Mouse (Mus musculus) MEL (cell line): ENCODE measurements around the gene Agxt.

Experiments used
- CTCF ChIP-seq, 3 experiments: IDR thresholded peaks in 2 of 3; conservative IDR thresholded peaks in 1 of 3; 2 replicates each; pipeline ENCODE4 v1.5.1; 2011 to 2012; ENCODE audit warnings: low read length in 3 of 3, low read depth in 2 of 3, mild to moderate bottlenecking in 2 of 3, improper control_type of control experiment in 1 of 3, inconsistent platforms in 1 of 3, mixed read lengths in 1 of 3, moderate library complexity in 1 of 3; ENCODE audit not compliant: control insufficient read depth in 1 of 3, insufficient read depth in 1 of 3, poor library complexity in 1 of 3, severe bottlenecking in 1 of 3
- KAT2A ChIP-seq: conservative IDR thresholded peaks from 2 replicates; pipeline ENCODE4 v1.6.1; 2012; ENCODE audit warnings: low read depth, low read length, improper control_type of control experiment, inconsistent platforms
- MYC ChIP-seq: IDR thresholded peaks from 2 replicates; pipeline ENCODE4 v1.6.1; 2011; ENCODE audit warnings: low read depth, mild to moderate bottlenecking, low read length, improper control_type of control experiment, moderate library complexity
- POLR2AphosphoS2 ChIP-seq: IDR thresholded peaks from 2 replicates; pipeline ENCODE4 v1.6.1; 2011; ENCODE audit warnings: low read length, improper control_type of control experiment
- UBTF ChIP-seq: IDR thresholded peaks from 2 replicates; pipeline ENCODE4 v1.6.1; 2012; ENCODE audit warnings: low read depth, mild to moderate bottlenecking, inconsistent platforms, low read length, improper control_type of control experiment, moderate library complexity, borderline replicate concordance; ENCODE audit not compliant: insufficient read depth
- ZKSCAN1 ChIP-seq: IDR thresholded peaks from 2 replicates; pipeline ENCODE4 v1.6.1; 2012; ENCODE audit warnings: low read depth, mild to moderate bottlenecking, inconsistent platforms, low read length, improper control_type of control experiment, moderate library complexity
- ZNF384 ChIP-seq: IDR thresholded peaks from 2 replicates; pipeline ENCODE4 v1.6.1; 2012; ENCODE audit warnings: low read depth, mild to moderate bottlenecking, inconsistent platforms, low read length, improper control_type of control experiment

GRCm38 (mm10) chr1:93142871-93143270, 7.8 kb downstream of the Agxt start:
- TF ChIP-seq ZKSCAN1 (no peak), MYC (no peak), UBTF (no peak), CTCF (IDR thresholded peaks at IDR 0.05 in 2 of 3, conservative IDR thresholded peaks at IDR 0.05 in 1 of 3; ENCODE audit: control insufficient read depth in 1 of 3, insufficient read depth in 1 of 3, low read depth in 2 of 3, low read length in 3 of 3, poor library complexity in 1 of 3, severe bottlenecking in 1 of 3) (no peak), ZNF384 (no peak), KAT2A (no peak), POLR2AphosphoS2 (no peak)
